Mouse (Mus musculus): ENCODE measurements around the gene Rbfox2. TPM values are rescaled to one million over a fixed set of nuclear protein-coding genes. Genes with fewer than 3 reads are reported as not detected.

Rbfox2 gene
- polyA plus RNA-seq, 1 experiment, result 253 TPM

- H3K27ac ChIP-seq (ENCODE audit: insufficient read depth, low read length), result no peak overlapping the region
- H3K4me3 ChIP-seq (ENCODE audit: insufficient read depth, low read length), result no peak overlapping the region
- H3K4me1 ChIP-seq (ENCODE audit: control insufficient read depth, insufficient read depth, low read length), result peaks cover 15% of the 10 kb centered on the region
- TF ChIP-seq CTCF (IDR thresholded peaks at IDR 0.05; ENCODE audit: borderline replicate concordance, insufficient read depth, low read length), result no peak
- no peak for TF ChIP-seq POLR2A (IDR thresholded peaks at IDR 0.05; ENCODE audit: low read depth, low read length)
Observed at GRCm38 (mm10) chr15:77040784-77041183, 266.0 kb downstream of the Rbfox2 start.

DNA sequence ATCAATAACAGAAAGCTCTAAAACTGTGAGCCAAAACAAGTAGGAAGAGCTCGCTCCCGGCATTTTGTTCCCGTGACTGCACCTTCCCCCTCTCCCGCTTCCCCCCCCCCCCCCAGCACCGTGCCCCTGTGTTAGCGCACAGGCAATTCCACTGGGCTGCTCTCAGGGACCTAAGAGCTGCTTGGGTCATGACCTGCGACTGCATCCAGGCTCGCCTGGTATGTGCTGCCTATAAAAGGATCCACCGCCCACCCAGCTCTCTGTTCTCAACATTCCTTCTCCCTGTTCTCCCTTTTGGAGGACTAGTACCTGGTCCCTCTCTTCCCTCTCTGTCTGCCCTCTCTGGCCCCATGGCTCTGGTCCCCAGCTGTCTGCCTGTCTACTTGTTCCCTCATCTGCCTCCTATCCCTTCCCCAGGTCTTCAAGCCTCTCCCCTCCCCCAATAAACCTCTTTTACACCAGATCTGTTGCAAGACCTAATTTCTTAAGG, 267.5 kb downstream of the Rbfox2 start:
- Histone ChIP-seq H3K27ac (ENCODE audit: insufficient read depth, low read length) (no peak overlapping the region), H3K4me1 (ENCODE audit: control insufficient read depth, insufficient read depth, low read length) (peaks cover 14% of the 10 kb centered on the region), H3K4me3 (ENCODE audit: insufficient read depth, low read length) (no peak overlapping the region)
- TF ChIP-seq CTCF (IDR thresholded peaks at IDR 0.05; ENCODE audit: borderline replicate concordance, insufficient read depth, low read length), result no peak
- no peak for TF ChIP-seq POLR2A (IDR thresholded peaks at IDR 0.05; ENCODE audit: low read depth, low read length)

GRCm38 (mm10) chr15:77037278-77038161, 269.3 kb downstream of the Rbfox2 start:
- peaks cover 12% of the 10 kb centered on the region for H3K4me1 ChIP-seq (ENCODE audit: control insufficient read depth, insufficient read depth, low read length)
- TF ChIP-seq POLR2A (IDR thresholded peaks at IDR 0.05; ENCODE audit: low read depth, low read length) (peak; percentile 69), CTCF (IDR thresholded peaks at IDR 0.05; ENCODE audit: borderline replicate concordance, insufficient read depth, low read length) (no peak)
- no peak overlapping the region for H3K4me3 ChIP-seq (ENCODE audit: insufficient read depth, low read length)
- peak overlapping the region; percentile 100 for H3K27ac ChIP-seq (ENCODE audit: insufficient read depth, low read length)

DNA sequence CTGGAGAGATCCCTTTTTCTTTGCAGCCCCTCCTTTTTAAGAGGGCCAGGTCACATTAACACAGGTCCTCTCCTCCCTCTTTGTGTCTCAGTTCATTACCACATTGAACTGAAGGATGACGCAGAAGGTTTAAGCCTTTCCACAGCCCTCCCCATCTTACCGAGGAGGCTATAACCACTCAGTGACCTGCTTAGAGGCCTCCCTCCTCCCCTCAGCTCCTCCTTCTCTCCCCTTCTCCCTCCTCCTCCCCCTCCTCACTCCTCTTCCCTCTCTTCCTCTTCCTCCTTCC, 269.9 kb downstream of the Rbfox2 start:
- TF ChIP-seq POLR2A (IDR thresholded peaks at IDR 0.05; ENCODE audit: low read depth, low read length), result peak; percentile 45; the same call in 1 of the 2 replicates
- no peak for TF ChIP-seq CTCF (IDR thresholded peaks at IDR 0.05; ENCODE audit: borderline replicate concordance, insufficient read depth, low read length)
- peaks cover 12% of the 10 kb centered on the region for H3K4me1 ChIP-seq (ENCODE audit: control insufficient read depth, insufficient read depth, low read length)

DNA sequence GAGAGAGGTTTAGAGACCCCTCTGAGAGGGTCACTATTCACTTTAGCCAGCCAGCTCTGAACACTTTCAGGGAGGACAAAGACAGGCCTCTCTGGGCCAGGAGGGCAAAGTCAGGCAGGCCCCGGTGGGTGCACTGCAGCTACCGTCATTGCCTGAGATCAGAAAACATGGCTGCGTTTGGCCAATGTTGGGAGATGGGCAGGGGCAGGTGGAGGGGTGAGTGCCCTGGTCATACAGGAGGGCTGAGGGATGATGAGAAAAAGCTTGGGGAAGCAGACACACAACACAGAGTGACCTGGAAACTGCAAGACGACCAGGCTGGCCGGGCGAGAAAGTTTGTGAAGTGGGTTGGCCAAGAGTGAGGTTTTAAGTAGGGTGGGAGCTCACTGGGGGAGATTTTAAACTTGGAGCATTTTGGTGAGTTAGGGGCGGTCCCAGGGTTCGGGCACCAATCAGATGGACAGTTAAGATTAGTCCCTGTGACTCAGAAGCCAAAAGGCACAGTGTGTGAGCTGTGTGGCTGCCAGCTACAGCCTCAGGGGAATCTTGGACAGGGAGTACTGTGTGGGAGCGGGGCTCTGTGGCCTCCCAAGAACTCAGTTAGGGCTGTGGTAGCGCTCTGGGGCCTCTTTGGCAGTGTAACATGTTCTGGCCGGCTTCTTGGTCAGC, 270.4 kb downstream of the Rbfox2 start:
- peak overlapping the region; percentile 100 for H3K27ac ChIP-seq (ENCODE audit: insufficient read depth, low read length)
- no peak overlapping the region for H3K4me3 ChIP-seq (ENCODE audit: insufficient read depth, low read length)
- peak; percentile 68 for TF ChIP-seq POLR2A (IDR thresholded peaks at IDR 0.05; ENCODE audit: low read depth, low read length)
- no peak for TF ChIP-seq CTCF (IDR thresholded peaks at IDR 0.05; ENCODE audit: borderline replicate concordance, insufficient read depth, low read length)
- peaks cover 12% of the 10 kb centered on the region for H3K4me1 ChIP-seq (ENCODE audit: control insufficient read depth, insufficient read depth, low read length)

More for the DNA sequence above, 269.9 kb downstream of the Rbfox2 start:
- peak overlapping the region; percentile 100 for H3K27ac ChIP-seq (ENCODE audit: insufficient read depth, low read length)
- no peak overlapping the region for H3K4me3 ChIP-seq (ENCODE audit: insufficient read depth, low read length)

DNA sequence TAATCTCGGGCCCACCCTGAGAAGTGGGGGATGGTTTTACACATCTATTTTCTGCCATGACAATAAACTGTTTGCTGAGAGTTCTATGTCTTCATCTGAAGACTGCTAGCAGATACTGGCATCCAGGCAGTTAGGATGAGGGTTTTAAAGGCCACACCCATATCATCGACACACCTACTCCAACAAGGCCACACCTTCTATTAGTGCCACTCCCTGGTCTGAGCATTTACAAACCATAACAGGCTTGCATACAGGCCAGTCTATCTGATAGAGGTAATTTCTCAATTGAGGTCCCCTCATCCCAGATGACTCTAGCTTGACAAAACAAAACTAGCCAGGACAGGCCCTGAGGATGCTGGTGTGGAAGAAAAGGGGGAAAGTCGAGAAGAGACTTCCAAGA, 271.2 kb downstream of the Rbfox2 start:
- H3K4me3 ChIP-seq (ENCODE audit: insufficient read depth, low read length), result no peak overlapping the region
- peaks cover 12% of the 10 kb centered on the region for H3K4me1 ChIP-seq (ENCODE audit: control insufficient read depth, insufficient read depth, low read length)
- H3K27ac ChIP-seq (ENCODE audit: insufficient read depth, low read length), result peak overlapping the region; percentile 100
- TF ChIP-seq POLR2A (IDR thresholded peaks at IDR 0.05; ENCODE audit: low read depth, low read length), result no peak
- no peak for TF ChIP-seq CTCF (IDR thresholded peaks at IDR 0.05; ENCODE audit: borderline replicate concordance, insufficient read depth, low read length)

GRCm38 (mm10) chr15:77034526-77034925, 272.3 kb downstream of the Rbfox2 start:
- H3K4me3 ChIP-seq (ENCODE audit: insufficient read depth, low read length), result no peak overlapping the region
- peaks cover 14% of the 10 kb centered on the region for H3K4me1 ChIP-seq (ENCODE audit: control insufficient read depth, insufficient read depth, low read length)
- TF ChIP-seq POLR2A (IDR thresholded peaks at IDR 0.05; ENCODE audit: low read depth, low read length) (no peak), CTCF (IDR thresholded peaks at IDR 0.05; ENCODE audit: borderline replicate concordance, insufficient read depth, low read length) (no peak)
- H3K27ac ChIP-seq (ENCODE audit: insufficient read depth, low read length), result no peak overlapping the region

- Histone ChIP-seq H3K4me3 (ENCODE audit: insufficient read depth, low read length) (no peak overlapping the region), H3K4me1 (ENCODE audit: control insufficient read depth, insufficient read depth, low read length) (peaks cover 10% of the 10 kb centered on the region), H3K27ac (ENCODE audit: insufficient read depth, low read length) (no peak overlapping the region; the same call in 1 of the 2 replicates)
- TF ChIP-seq CTCF (IDR thresholded peaks at IDR 0.05; ENCODE audit: borderline replicate concordance, insufficient read depth, low read length) (no peak), POLR2A (IDR thresholded peaks at IDR 0.05; ENCODE audit: low read depth, low read length) (no peak)
Observed at GRCm38 (mm10) chr15:77031271-77031670, 275.5 kb downstream of the Rbfox2 start.

GRCm38 (mm10) chr15:77029331-77029991, 277.3 kb downstream of the Rbfox2 start:
- Histone ChIP-seq H3K4me1 (ENCODE audit: control insufficient read depth, insufficient read depth, low read length) (peaks cover 3% of the 10 kb centered on the region; the same call in 1 of the 2 replicates), H3K4me3 (ENCODE audit: insufficient read depth, low read length) (no peak overlapping the region), H3K27ac (ENCODE audit: insufficient read depth, low read length) (peak overlapping the region; percentile 43)
- TF ChIP-seq POLR2A (IDR thresholded peaks at IDR 0.05; ENCODE audit: low read depth, low read length) (peak; percentile 35; the same call in 1 of the 2 replicates), CTCF (IDR thresholded peaks at IDR 0.05; ENCODE audit: borderline replicate concordance, insufficient read depth, low read length) (peak; percentile 87; the same call in 1 of the 2 replicates)

Other genes with a start within 250 kb of the Rbfox2 start
- gene Apol7a, start 92.1 kb upstream of the Rbfox2 start, polyA plus RNA-seq (2011; ENCODE audit: insufficient read length, low read depth, missing spikeins), result 0.76 and 1.3 TPM in 2 replicates
- gene Apol9a, start 104.1 kb upstream of the Rbfox2 start, polyA plus RNA-seq (2011; ENCODE audit: insufficient read length, low read depth, missing spikeins), result 3.9 and 5.5 TPM in 2 replicates
- not detected in 2 replicates for gene Apol7b, start 140.5 kb upstream of the Rbfox2 start, polyA plus RNA-seq (2011; ENCODE audit: insufficient read length, low read depth, missing spikeins)
- gene Apol10a, start 170.0 kb upstream of the Rbfox2 start, polyA plus RNA-seq (2011; ENCODE audit: insufficient read length, low read depth, missing spikeins), result not detected in 2 replicates
- gene Apol11a, start 201.3 kb upstream of the Rbfox2 start, polyA plus RNA-seq (2011; ENCODE audit: insufficient read length, low read depth, missing spikeins), result not detected in 2 replicates
- not detected in 2 replicates for gene Apol7c, start 226.3 kb upstream of the Rbfox2 start, polyA plus RNA-seq (2011; ENCODE audit: insufficient read length, low read depth, missing spikeins)